Mouse (Mus musculus): Measurements from ENCODE around the gene Apobec3.
"Not testable (repeated sequence)": the region's sequence is repeated elsewhere in the genome, so short reads cannot be mapped to it uniquely, and the experiment has no call there.

Gene Apobec3

DNA sequence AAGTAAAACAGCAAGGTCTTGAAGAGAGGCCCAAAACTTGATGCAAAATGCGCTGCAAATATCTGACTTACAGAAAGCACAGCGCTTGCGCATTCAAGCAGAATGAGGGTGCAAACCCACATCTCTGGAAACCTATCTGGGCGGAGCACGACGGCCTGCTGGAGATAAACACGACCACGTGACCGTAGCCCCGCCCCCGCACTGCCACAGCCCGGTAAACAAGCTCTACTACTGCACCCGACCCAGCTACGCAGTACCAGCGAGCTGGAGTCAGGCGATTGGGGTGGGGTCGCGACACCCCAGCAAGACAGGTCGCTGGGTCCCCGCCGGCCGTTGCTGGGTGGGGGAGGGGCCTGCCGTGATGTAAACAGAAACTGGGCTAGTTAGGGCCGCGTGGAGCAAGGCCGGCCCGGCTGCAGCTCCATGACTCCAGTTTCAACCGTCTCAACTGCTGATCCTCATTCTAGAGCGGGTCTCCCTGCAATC, 36.2 kb downstream of the Apobec3 start:
- DNase-seq (ENCODE audit: low read depth, low spot score) = peak; percentile 93

GRCm38 (mm10) chr15:79928316-79928715, 36.9 kb downstream of the Apobec3 start:
- no peak for DNase-seq (ENCODE audit: low read depth, low spot score)

GRCm38 (mm10) chr15:79928736-79929135, 37.3 kb downstream of the Apobec3 start:
- no peak for DNase-seq (ENCODE audit: low read depth, low spot score)

DNA sequence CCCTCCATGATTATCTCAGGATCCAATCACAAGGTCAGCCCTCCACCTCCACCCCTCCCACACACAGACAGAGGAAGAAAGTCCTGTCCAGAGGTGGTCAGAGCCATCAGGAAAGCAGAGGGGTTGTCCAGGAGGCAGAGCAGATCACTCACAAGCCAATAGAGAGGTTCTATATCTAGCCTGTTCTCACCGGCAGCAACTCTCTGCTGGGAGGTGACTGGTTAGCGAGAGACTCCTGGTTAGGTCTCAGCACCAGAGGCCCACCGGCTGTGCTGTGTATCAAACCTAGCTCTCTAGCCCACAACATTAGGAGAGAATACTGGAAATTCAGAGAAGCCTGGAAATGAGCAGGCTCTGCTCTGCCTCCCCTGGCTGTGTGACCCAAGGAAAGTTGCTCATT, 38.3 kb downstream of the Apobec3 start:
- DNase-seq (ENCODE audit: low read depth, low spot score) = no peak

GRCm38 (mm10) chr15:79931496-79932141, 40.2 kb downstream of the Apobec3 start:
- no peak for DNase-seq (ENCODE audit: low read depth, low spot score)

- DNase-seq (ENCODE audit: low read depth, low spot score) = peak; percentile 67
Observed at GRCm38 (mm10) chr15:79932323-79932987, 41.0 kb downstream of the Apobec3 start.

DNA sequence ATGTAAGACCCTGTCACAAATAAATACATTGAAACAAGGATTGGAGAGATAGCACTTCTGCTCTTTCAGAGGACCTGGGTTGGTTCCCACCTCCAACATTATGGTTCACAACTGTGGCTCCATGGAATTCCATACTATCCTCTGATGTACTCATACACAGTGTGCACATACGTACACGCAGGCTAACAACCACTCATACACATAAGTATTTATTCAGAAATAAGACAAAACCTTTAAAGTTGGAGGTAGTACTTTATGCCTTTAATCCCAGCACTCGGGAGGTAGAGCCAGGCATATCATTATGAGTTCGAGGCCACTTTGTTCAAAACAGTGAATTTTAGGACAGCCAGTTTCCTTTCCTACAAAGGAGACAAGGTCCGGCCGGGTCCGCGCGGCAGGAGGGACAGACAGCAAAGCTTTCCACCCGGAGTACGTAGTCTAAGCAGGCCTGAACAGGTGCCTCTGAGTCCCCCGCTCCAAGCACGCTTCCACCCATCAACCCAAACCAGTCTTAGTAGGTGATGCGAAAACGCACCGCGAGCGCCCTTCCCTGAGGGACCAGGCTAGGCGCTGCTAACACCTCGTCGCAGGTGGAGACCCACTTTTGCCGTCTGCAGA, 41.7 kb downstream of the Apobec3 start:
- DNase-seq (ENCODE audit: low read depth, low spot score) = no peak

DNA sequence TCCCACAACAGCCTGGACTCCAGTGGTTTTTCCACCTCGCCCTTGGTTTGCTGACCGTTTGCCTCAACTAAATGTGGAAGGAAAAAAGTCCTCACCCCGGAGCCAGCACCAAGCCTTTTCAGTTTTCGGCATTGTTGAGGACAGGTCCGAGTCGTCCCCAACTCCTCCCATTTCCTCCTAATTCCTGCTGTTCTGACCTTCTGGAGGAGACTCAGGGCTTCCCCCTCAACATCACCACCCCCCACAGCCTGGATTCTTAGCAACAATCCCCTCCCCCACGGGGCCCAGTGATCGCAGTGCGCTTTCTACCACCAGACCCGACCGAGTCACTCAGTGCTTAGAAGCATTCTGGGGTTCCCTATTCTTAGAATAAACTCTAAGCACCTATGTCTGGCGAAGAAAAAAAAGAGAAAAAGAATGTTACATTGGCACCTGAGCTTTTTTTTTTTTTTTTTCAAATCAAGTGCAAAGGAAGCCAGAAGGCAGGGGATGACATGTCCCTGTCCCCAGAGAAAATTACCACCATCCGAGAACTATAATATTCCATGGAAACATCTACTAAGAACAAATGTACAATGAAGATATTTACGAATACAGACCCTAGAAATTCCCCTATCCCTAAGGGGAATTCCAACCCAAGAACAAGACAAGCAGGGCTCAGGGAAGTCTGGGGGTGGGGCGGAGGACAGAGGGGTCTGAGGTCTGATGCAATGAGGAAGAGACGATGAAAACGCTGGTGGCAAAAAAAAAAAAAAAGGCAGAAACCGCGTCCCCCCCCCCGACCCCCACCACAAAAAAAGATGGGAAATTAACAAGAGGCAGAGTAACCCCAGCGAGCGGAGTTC, 42.4 kb downstream of the Apobec3 start:
- no peak for DNase-seq (ENCODE audit: low read depth, low spot score)

DNA sequence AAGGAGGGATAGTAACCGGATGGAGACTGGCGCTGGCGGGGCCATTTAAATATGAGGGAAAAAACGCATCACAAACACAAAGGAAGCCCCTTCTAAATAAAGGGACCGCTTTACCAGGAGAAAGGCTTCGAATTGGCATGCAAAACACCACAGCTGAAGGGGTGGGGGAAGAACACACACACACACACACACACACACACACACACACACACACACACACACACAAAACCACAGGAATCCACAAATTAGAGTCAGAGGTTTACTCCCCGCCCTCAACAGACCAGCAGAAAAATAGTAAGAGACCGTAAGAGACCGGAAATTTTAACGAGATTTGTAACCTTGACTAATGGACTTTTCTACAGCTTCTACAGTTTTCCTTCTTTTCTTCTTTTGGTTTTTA, 43.3 kb downstream of the Apobec3 start:
- no peak for DNase-seq (ENCODE audit: low read depth, low spot score)

DNA sequence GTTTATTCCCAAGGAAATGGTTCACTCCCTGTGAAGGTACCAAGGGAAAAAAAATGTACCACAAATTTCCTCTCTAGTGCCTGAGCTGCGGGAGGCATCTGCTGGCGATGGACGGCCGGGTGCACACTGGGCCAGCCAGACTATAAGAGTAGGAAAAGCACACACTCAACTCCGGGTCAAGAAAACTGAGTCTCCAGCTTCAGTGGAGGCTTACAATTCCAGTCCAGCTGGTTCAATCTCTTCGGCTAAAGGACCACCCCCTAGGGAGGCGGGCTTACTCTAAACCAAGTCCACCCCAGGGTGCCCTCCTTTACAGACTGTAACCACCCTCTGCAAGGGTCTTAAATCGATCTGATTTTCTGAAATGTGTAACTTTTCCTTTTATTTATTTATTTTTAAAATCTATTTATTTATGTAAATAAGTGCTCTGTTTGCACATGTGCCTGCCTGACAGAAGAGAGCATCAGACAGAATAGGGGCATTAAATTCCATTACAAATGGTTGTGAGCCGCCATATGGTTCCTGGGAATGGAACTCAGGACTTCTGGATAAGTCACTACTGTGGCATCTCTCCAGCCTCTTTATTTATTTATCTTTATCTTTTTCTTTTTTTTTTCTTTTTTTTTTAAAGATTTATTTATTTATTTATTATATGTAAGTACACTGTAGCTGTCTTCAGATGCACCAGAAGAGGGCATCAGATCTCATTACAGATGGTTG, 44.4 kb downstream of the Apobec3 start:
- DNase-seq (ENCODE audit: low read depth, low spot score) = no peak

GRCm38 (mm10) chr15:79936374-79936751, 44.9 kb downstream of the Apobec3 start:
- DNase-seq (ENCODE audit: low read depth, low spot score) = no peak

DNA sequence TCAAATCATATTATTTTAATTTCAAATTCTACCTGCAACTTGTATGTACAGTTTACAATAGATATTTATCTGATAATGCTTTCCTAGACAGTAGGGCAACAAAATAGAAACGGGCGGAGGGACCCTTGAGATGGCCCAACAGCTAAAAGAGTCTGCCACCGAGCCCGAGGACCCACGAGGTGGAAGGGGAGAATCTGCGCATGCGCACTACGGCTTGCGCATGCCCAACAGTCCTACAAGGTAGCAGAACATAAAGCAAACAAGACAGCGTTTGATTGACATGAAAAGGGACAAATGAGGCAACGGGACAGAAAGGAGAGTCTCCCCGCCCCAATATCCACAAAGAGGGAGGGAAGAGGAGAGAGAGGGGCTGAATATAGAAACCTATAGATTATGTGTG, 47.6 kb downstream of the Apobec3 start:
- DNase-seq (ENCODE audit: low read depth, low spot score) = no peak

DNA sequence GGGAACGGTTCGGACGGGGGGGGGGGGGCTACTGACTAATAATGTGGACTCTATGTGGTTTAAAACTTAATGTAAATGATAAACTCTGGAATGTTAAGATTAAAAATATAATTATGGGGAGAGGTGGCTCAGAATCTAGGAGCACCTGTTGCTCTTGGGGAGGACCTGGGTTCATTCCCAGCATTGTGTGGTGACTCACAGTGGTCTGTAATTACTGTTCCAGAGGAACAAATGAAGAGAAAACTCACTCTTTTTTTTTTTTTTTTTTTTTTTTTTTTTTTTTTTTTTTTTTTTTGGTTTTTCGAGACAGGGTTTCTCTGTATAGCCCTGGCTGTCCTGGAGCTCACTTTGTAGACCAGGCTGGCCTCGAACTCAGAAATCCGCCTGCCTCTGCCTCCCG, 48.0 kb downstream of the Apobec3 start:
- DNase-seq (ENCODE audit: low read depth, low spot score) = not testable (repeated sequence)

DNA sequence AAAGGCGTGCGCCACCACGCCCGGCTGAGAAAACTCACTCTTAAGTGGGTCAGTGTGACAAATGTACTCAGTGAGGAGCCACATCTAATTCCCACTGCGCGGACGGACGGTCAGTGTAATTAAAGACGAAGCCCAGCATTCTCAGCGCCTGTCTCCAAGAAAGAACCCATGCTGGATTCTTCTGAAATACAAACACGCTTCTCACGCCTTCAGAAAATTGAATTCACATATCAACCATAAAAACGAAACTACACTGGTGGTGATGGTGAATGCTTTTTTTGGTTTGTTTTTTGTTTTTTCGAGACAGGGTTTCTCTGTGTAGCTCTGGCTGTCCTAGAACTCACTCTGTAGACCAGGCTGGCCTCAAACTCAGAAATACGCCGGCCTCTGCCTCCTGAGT, 48.5 kb downstream of the Apobec3 start:
- DNase-seq (ENCODE audit: low read depth, low spot score) = no peak

GRCm38 (mm10) chr15:79940932-79941331, 49.5 kb downstream of the Apobec3 start:
- peak; percentile 41 for DNase-seq (ENCODE audit: low read depth, low spot score)

DNA sequence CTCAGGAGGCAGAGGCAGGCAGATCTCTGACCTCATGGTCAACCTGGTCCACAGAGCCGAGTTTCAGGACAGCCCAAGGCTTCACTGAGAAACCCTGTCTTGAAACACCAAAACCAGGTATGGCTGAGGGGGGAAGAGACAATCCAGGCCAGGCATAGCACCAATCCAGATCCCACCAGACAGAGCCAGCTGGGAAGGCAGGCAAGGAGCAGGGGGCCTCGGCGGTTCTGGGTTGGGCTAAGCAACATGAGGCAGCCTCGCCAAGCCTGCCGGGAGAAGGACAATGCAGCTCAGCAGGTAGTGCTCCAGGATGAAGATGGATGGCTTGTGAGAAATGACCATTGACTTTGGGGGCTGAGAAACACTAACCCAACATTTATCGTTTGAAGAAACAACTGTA, 51.1 kb downstream of the Apobec3 start:
- no peak for DNase-seq (ENCODE audit: low read depth, low spot score)

DNA sequence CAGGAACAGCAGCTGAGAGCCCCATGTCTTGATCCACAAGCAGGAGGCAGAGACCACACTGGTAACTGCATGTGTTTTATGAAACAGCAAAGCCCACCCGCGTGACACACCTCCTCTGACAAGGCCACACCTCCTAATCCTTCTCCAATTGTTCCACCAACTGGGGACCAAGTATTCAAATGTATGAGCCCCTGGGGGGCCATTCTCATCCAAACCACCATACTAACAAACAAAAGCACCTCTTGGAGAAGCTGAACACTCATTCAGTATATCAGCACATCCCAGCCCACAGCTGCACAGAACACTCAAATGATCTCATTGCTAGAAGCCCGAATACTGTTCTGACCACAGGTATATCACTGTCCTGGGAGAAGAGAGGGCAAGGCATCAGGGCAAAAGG, 52.1 kb downstream of the Apobec3 start:
- DNase-seq (ENCODE audit: low read depth, low spot score) = no peak

GRCm38 (mm10) chr15:79944948-79945347, 53.5 kb downstream of the Apobec3 start:
- DNase-seq (ENCODE audit: low read depth, low spot score) = no peak

DNA sequence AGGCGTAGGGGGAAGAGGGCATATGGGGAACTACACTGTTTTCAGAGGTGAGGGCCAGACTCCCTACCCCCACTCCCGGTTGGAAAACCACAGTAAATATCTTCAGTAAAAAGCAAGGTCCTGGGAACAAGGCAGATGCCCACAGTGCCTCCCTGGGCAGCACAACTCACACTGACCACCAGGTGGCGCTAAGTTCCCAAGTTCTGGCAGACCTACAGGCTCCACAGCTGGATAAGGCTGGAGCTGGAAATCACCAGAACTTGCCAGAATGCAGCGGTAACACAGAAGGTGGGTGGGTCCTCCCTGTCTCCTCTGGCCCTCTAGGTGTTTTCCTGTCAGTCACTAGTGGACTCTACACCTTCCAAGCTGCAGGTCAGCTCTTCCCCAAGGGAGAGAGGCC, 54.6 kb downstream of the Apobec3 start:
- DNase-seq (ENCODE audit: low read depth, low spot score) = peak; percentile 75

DNA sequence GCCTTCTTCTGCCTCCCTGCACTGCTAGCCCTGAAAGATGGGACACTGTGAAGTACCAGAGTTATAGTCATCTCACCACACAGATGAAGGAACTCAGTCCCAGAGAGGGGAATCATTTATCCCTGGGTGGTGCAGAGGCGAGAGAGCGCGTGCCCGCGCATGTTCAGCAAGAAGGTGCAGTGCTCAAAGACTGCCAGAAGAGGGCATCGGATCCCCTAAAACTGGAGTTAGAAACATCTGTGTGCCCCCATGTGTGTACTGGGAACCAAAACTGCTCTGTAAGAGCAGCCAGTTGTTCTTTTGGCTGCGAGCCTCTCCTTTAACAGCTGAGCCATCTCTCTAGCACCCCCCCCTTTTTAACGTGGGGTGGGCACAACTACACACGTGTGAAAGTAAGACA, 55.3 kb downstream of the Apobec3 start:
- no peak for DNase-seq (ENCODE audit: low read depth, low spot score)

GRCm38 (mm10) chr15:79947681-79948080, 56.2 kb downstream of the Apobec3 start:
- no peak for DNase-seq (ENCODE audit: low read depth, low spot score)

Measured in c-Kit-negative CD71-positive TER-119-positive erythroid progenitor cells, embryonic 14.5 days (primary cell).